Comparison of ENCODE assay signal across 8 mouse cellular contexts in the genomic region with DNA sequence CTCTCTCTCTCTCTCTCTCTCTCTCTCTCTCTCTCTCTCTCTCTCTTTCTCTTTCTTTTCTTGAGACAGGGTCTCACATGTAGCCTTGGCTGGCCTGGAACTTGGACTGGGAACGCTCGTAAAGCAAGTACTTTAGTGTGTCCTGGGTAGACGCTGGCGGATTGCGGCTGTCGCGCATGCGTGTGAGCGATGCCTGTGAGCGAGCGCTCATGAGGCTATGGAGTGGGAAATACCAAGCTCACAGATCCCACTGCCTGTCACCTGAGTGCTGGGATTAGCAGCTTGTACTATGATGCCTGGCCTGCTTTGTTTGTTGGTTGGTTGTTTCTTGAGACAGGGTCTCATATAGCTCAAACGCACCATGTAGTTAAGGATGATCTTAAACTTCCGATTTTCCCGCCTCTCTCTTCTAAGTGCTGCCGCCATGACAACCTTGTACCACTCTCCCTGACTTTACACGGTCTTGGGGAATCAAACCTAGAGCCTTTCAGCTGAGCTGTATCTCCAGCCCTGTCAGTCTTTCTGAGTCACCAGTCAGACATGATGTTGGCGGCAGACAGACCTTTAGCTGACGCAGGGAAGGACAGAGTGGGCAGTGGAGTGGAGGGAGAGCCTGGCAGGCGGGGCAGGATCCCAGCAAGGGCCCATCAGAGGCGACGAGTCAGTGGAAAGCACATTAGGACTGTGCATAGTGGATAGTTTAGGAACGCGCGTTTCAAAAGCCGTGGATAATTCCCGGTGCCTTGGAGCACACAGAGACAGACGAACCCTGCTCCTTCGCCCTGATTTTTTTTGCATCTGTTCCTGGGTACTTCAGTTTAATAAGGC. TPM values are rescaled to one million over a fixed set of nuclear protein-coding genes. Genes with fewer than 3 reads are reported as not detected.
A peak's percentile ranks its signal among the peaks of the same experiment; 100 is the strongest.
DNase-seq lines count a peak whose midpoint lies in the region; ATAC-seq lines count a peak whose summit lies in the region.

No protein-coding gene starts in this region.

- H3K4me1 ChIP-seq in heart, embryonic 11.5 days (ENCODE audit: control insufficient read depth, insufficient read depth, low read length): peaks cover 24% of the 10 kb centered on the region
- H3K4me1 ChIP-seq in embryonic facial prominence, embryonic 13.5 days: 0 out of 2 replicates have a peak, but pooled peaks cover 4% of the 10 kb centered on the region
- peaks cover 12% of the 10 kb centered on the region for H3K4me1 ChIP-seq in limb, embryonic 15.5 days

- no peaks in the 10 kb centered on the region for H3K36me3 ChIP-seq in heart, embryonic 11.5 days (ENCODE audit: control insufficient read depth, insufficient read depth, low read length)
- no peaks in the 10 kb centered on the region for H3K36me3 ChIP-seq in embryonic facial prominence, embryonic 13.5 days
- no peaks in the 10 kb centered on the region for H3K36me3 ChIP-seq in limb, embryonic 15.5 days

- peak overlapping the region; percentile 25 for H3K4me3 ChIP-seq in heart, embryonic 11.5 days (ENCODE audit: low read depth, low read length)
- peak overlapping the region; percentile 24 for H3K4me3 ChIP-seq in embryonic facial prominence, embryonic 13.5 days
- peak overlapping the region; percentile 20 for H3K4me3 ChIP-seq in limb, embryonic 15.5 days

- DNase-seq in heart, adult 11 months: no peak
- DNase-seq in MN1 (ENCODE audit: low spot score): peak; percentile 75
- no peak for DNase-seq in frontal cortex, postnatal 14 days (ENCODE audit: low spot score in 2 of 2)
- no peak for DNase-seq in ovary, postnatal 36 days (ENCODE audit: low spot score)
- DNase-seq in thymus, postnatal 10 days (ENCODE audit: low spot score in 2 of 2): no peak

- whole genome bisulfite sequencing in heart, embryonic 11.5 days (ENCODE audit: insufficient replicate concordance): 46% methylated on average over 28 of the region's 28 CpGs
- WGBS in embryonic facial prominence, embryonic 13.5 days: 45% methylated on average over 28 of the region's 28 CpGs
- 51% methylated on average over 28 of the region's 28 CpGs for WGBS in limb, embryonic 15.5 days

- H3K9ac ChIP-seq in heart, embryonic 11.5 days (ENCODE audit: low read depth, low read length): peak overlapping the region; percentile 28; the same call in 1 of the 2 replicates
- H3K9ac ChIP-seq in embryonic facial prominence, embryonic 13.5 days: peak overlapping the region; percentile 36; the same call in 1 of the 2 replicates
- no peak overlapping the region for H3K9ac ChIP-seq in limb, embryonic 15.5 days

- no peaks in the 10 kb centered on the region for H3K27me3 ChIP-seq in heart, embryonic 11.5 days (ENCODE audit: control insufficient read depth, insufficient read depth, low read length)
- no peaks in the 10 kb centered on the region; the same call in 1 of the 2 replicates for H3K27me3 ChIP-seq in embryonic facial prominence, embryonic 13.5 days
- no peaks in the 10 kb centered on the region for H3K27me3 ChIP-seq in limb, embryonic 15.5 days

- no peaks in the 10 kb centered on the region for H3K9me3 ChIP-seq in heart, embryonic 11.5 days (replicated peaks; ENCODE audit: control insufficient read depth, low read length)
- H3K9me3 ChIP-seq in embryonic facial prominence, embryonic 13.5 days: no peaks in the 10 kb centered on the region
- H3K9me3 ChIP-seq in limb, embryonic 15.5 days: no peaks in the 10 kb centered on the region

- no peak for ATAC-seq in heart, embryonic 11.5 days (replicated peaks; ENCODE audit: insufficient number of reproducible peaks, low FRiP score, low TSS enrichment)
- ATAC-seq in embryonic facial prominence, embryonic 13.5 days (ENCODE audit: insufficient number of reproducible peaks, insufficient read depth, low FRiP score, low TSS enrichment, low read depth): no peak
- peak; percentile 16; the same call in 1 of the 2 replicates for ATAC-seq in limb, embryonic 15.5 days (ENCODE audit: insufficient number of reproducible peaks, low FRiP score, low TSS enrichment, low read depth)

- H3K4me2 ChIP-seq in heart, embryonic 11.5 days: peak overlapping the region; percentile 56
- peak overlapping the region; percentile 50 for H3K4me2 ChIP-seq in embryonic facial prominence, embryonic 13.5 days
- peak overlapping the region; percentile 41 for H3K4me2 ChIP-seq in limb, embryonic 15.5 days

- H3K27ac ChIP-seq in heart, embryonic 11.5 days (ENCODE audit: low read depth, low read length): peak overlapping the region; percentile 57; the same call in 1 of the 2 replicates
- H3K27ac ChIP-seq in embryonic facial prominence, embryonic 13.5 days: no peak overlapping the region
- peak overlapping the region; percentile 44 for H3K27ac ChIP-seq in limb, embryonic 15.5 days

RNA-seq across cellular contexts. Expression of gene Hipk2, which starts 50.4 kb away (rescaled TPM):
- 15.1 and 18.9 TPM in 2 replicates for polyA plus RNA-seq in heart, embryonic 11.5 days (2014; fragmentation: Nextera tagmentation; extraction: Ambion mirVana)
- polyA plus RNA-seq in embryonic facial prominence, embryonic 13.5 days (2015; fragmentation: Nextera tagmentation; extraction: Ambion mirVana): 16.2 and 16.4 TPM in 2 replicates
- polyA plus RNA-seq in limb, embryonic 15.5 days (2015; fragmentation: Nextera tagmentation; extraction: Ambion mirVana): 12.9 and 13.9 TPM in 2 replicates

RNA-seq across cellular contexts. Expression of gene Tbxas1, which starts 51.1 kb away (rescaled TPM):
- polyA plus RNA-seq in heart, embryonic 11.5 days (2014; fragmentation: Nextera tagmentation; extraction: Ambion mirVana): 1.7 and 2.4 TPM in 2 replicates
- 1.1 and 2.5 TPM in 2 replicates for polyA plus RNA-seq in embryonic facial prominence, embryonic 13.5 days (2015; fragmentation: Nextera tagmentation; extraction: Ambion mirVana)
- polyA plus RNA-seq in limb, embryonic 15.5 days (2015; fragmentation: Nextera tagmentation; extraction: Ambion mirVana): 3.2 and 3.5 TPM in 2 replicates
